Mouse (Mus musculus) heart, postnatal 10 days (tissue): ENCODE data around the gene Ldb2. TPM values are rescaled to one million over a fixed set of nuclear protein-coding genes. Genes with fewer than 3 reads are reported as not detected.

Source experiments
- DNase-seq, 2 experiments: peaks; one replicate each; pipeline ENCODE4 v3.0.0; 2021
- intact Hi-C: fragments of 180-260 bp; cut with DNase I; formaldehyde crosslinking; loops from one replicate; pipeline ENCODE4 v1.15.1; 2025
- total RNA-seq, 2 experiments: library from RNA; stranded (reverse); gene quantifications; 2 replicates each; pipeline ENCODE4 v1.2.3; 2021

The Ldb2 gene
- total RNA-seq = 10 to 100 TPM; 17.2 to 19.0 TPM

- DNase-seq = peak; percentile 56 to 57
- intact Hi-C loops = no loop called here
These were observed at the start of gene Ldb2 for GRCm38 (mm10) chr5:44799053-44799860. Gene Ldb2, minus strand, starts transcription at chr5:44799680.

- peak; percentile 11 to 43 for DNase-seq
- intact Hi-C loops = loop anchor here (5.0 kb wide), 1 partner anchor 529 kb away; no protein-coding TSS in a partner anchor
These were observed 31.8 kb upstream of the Ldb2 start for GRCm38 (mm10) chr5:44831287-44831686.

GRCm38 (mm10) chr5:44815506-44815905, 16.0 kb upstream of the Ldb2 start:
- intact Hi-C loops = no loop called here
- no peak for DNase-seq

GRCm38 (mm10) chr5:44805960-44806359, 6.5 kb upstream of the Ldb2 start:
- DNase-seq = no peak
- intact Hi-C loops = no loop called here

- no peak for DNase-seq
- intact Hi-C loops = no loop called here
These were observed 1.6 kb upstream of the Ldb2 start for GRCm38 (mm10) chr5:44801100-44801499.

- no peak for DNase-seq
- intact Hi-C loops = no loop called here
These were observed 381 bp upstream of the Ldb2 start for GRCm38 (mm10) chr5:44799861-44800260.

GRCm38 (mm10) chr5:44798493-44798892, 987 bp downstream of the Ldb2 start:
- intact Hi-C loops = no loop called here
- DNase-seq = no peak

- intact Hi-C loops = no loop called here
- DNase-seq = no peak
These were observed 1.4 kb downstream of the Ldb2 start for GRCm38 (mm10) chr5:44798056-44798455.

GRCm38 (mm10) chr5:44784591-44784990, 14.9 kb downstream of the Ldb2 start:
- intact Hi-C loops = no loop called here
- DNase-seq = no peak

GRCm38 (mm10) chr5:44779340-44779739, 20.1 kb downstream of the Ldb2 start:
- DNase-seq = no peak
- intact Hi-C loops = no loop called here

- DNase-seq = no peak
- intact Hi-C loops = loop anchor here (10.0 kb wide), 1 partner anchor 516 kb away; no protein-coding TSS in a partner anchor
These were observed 31.0 kb downstream of the Ldb2 start for GRCm38 (mm10) chr5:44768472-44768871.

- DNase-seq = peak; percentile 25 to 37
These were observed 34.6 kb downstream of the Ldb2 start for GRCm38 (mm10) chr5:44764911-44765310.

GRCm38 (mm10) chr5:44759178-44759577, 40.3 kb downstream of the Ldb2 start:
- peak; percentile 11 to 14 for DNase-seq
- intact Hi-C loops = no loop called here

More at GRCm38 (mm10) chr5:44764911-44765310, 34.6 kb downstream of the Ldb2 start:
- intact Hi-C loops = loop anchor here (10.0 kb wide), 1 partner anchor 520 kb away; no protein-coding TSS in a partner anchor

GRCm38 (mm10) chr5:44754156-44754910, 45.1 kb downstream of the Ldb2 start:
- intact Hi-C loops = no loop called here

GRCm38 (mm10) chr5:44745706-44746105, 53.8 kb downstream of the Ldb2 start:
- DNase-seq = no peak
- intact Hi-C loops = no loop called here

More at GRCm38 (mm10) chr5:44754156-44754910, 45.1 kb downstream of the Ldb2 start:
- no peak for DNase-seq

- intact Hi-C loops = no loop called here
- DNase-seq = no peak
These were observed 63.1 kb downstream of the Ldb2 start for GRCm38 (mm10) chr5:44736366-44736765.

- intact Hi-C loops = no loop called here
- no peak for DNase-seq
These were observed 65.3 kb downstream of the Ldb2 start for GRCm38 (mm10) chr5:44734131-44734723.

GRCm38 (mm10) chr5:44729646-44730310, 69.7 kb downstream of the Ldb2 start:
- intact Hi-C loops = no loop called here
- DNase-seq = no peak

- intact Hi-C loops = no loop called here
- no peak for DNase-seq
These were observed 71.5 kb downstream of the Ldb2 start for GRCm38 (mm10) chr5:44727995-44728394.
